Mouse (Mus musculus) MEL (cell line): ENCODE measurements at regions not wholly inside any gene's neighbourhood (a gene's known extent, or its start where the extent isn't known, plus 50 kb on each side); places are given as distances from the start of the nearest gene placed in this dataset.

Experiments
- DNase-seq: peaks from one replicate; pipeline ENCODE4 v3.0.0; 2011; ENCODE audit warnings: low read depth, low spot score
- H3K27ac ChIP-seq: 2 replicates; pipeline ENCODE4 v1.5.1; 2012; ENCODE audit warnings: low read depth, mild to moderate bottlenecking, control low read depth, low read length, moderate library complexity; ENCODE audit not compliant: control insufficient read depth
- H3K27me3 ChIP-seq, 2 experiments: fragments of 150-350 bp in 1 of 2; sonication (generic) in 1 of 2; 2 replicates each; pipeline ENCODE4 v1.6.1; 2012; ENCODE audit warnings: low read length in 2 of 2, mild to moderate bottlenecking in 2 of 2, improper control_type of control experiment in 1 of 2, moderate library complexity in 1 of 2; ENCODE audit not compliant: insufficient read depth in 2 of 2, control insufficient read depth in 1 of 2
- H3K36me3 ChIP-seq, 2 experiments: 2 replicates each; pipeline ENCODE4 v1.6.1; 2012 to 2014; ENCODE audit warnings: low read length in 2 of 2, improper control_type of control experiment in 1 of 2, inconsistent platforms in 1 of 2, mild to moderate bottlenecking in 1 of 2; ENCODE audit not compliant: insufficient read depth in 2 of 2, control insufficient read depth in 1 of 2
- H3K4me1 ChIP-seq, 2 experiments: fragments of 150-350 bp in 1 of 2; sonication (generic) in 1 of 2; 2 replicates each; pipeline ENCODE4 v1.6.1; 2012; ENCODE audit warnings: low read length in 2 of 2, improper control_type of control experiment in 1 of 2, mild to moderate bottlenecking in 1 of 2; ENCODE audit not compliant: insufficient read depth in 2 of 2, control insufficient read depth in 1 of 2
- H3K4me3 ChIP-seq, 2 experiments: fragments of 150-350 bp in 1 of 2; sonication (generic) in 1 of 2; 2 replicates each; pipeline ENCODE4 v1.5.1; 2012; ENCODE audit warnings: low read depth in 2 of 2, low read length in 2 of 2, mild to moderate bottlenecking in 2 of 2, moderate library complexity in 2 of 2, control low read depth in 1 of 2, improper control_type of control experiment in 1 of 2; ENCODE audit not compliant: control insufficient read depth in 1 of 2, insufficient read depth in 1 of 2
- H3K79me2 ChIP-seq: 2 replicates; pipeline ENCODE4 v1.6.1; 2012; ENCODE audit warnings: mild to moderate bottlenecking, low read length, moderate library complexity; ENCODE audit not compliant: control insufficient read depth, poor library complexity, insufficient read depth
- H3K9ac ChIP-seq: 2 replicates; pipeline ENCODE4 v1.6.1; 2012; ENCODE audit warnings: low read depth, mild to moderate bottlenecking, control low read depth, low read length, moderate library complexity; ENCODE audit not compliant: control insufficient read depth, poor library complexity, severe bottlenecking
- H3K9me3 ChIP-seq: fragments of 150-350 bp; sonication (generic); replicated peaks from 2 replicates; pipeline ENCODE4 v1.6.1; 2012; ENCODE audit warnings: mild to moderate bottlenecking, low read length, improper control_type of control experiment, moderate library complexity; ENCODE audit not compliant: insufficient read depth
- BHLHE40 ChIP-seq: IDR thresholded peaks from 2 replicates; pipeline ENCODE4 v1.6.1; 2012; ENCODE audit warnings: low read depth, mild to moderate bottlenecking, inconsistent platforms, low read length, improper control_type of control experiment, borderline replicate concordance
- CHD1 ChIP-seq: IDR thresholded peaks from 2 replicates; pipeline ENCODE4 v1.6.1; 2012; ENCODE audit warnings: low read depth, mild to moderate bottlenecking, inconsistent platforms, low read length, improper control_type of control experiment
- CHD2 ChIP-seq: IDR thresholded peaks from 2 replicates; pipeline ENCODE4 v1.6.1; 2011; ENCODE audit warnings: low read length, improper control_type of control experiment
- CTCF ChIP-seq, 3 experiments: IDR thresholded peaks in 2 of 3; conservative IDR thresholded peaks in 1 of 3; 2 replicates each; pipeline ENCODE4 v1.5.1; 2011 to 2012; ENCODE audit warnings: low read length in 3 of 3, low read depth in 2 of 3, mild to moderate bottlenecking in 2 of 3, improper control_type of control experiment in 1 of 3, inconsistent platforms in 1 of 3, mixed read lengths in 1 of 3, moderate library complexity in 1 of 3; ENCODE audit not compliant: control insufficient read depth in 1 of 3, insufficient read depth in 1 of 3, poor library complexity in 1 of 3, severe bottlenecking in 1 of 3
- E2F4 ChIP-seq: IDR thresholded peaks from 2 replicates; pipeline ENCODE4 v1.6.1; 2011; ENCODE audit warnings: low read depth, low read length, improper control_type of control experiment, borderline replicate concordance
- ELF1 ChIP-seq: IDR thresholded peaks from 2 replicates; pipeline ENCODE4 v1.6.1; 2014; ENCODE audit warnings: low read depth, mild to moderate bottlenecking, inconsistent platforms, low read length, improper control_type of control experiment, moderate library complexity
- EP300 ChIP-seq, 2 experiments: IDR thresholded peaks; 2 replicates each; pipeline ENCODE4 v1.6.1; 2011; ENCODE audit warnings: improper control_type of control experiment in 2 of 2, low read length in 2 of 2, low read depth in 1 of 2, mild to moderate bottlenecking in 1 of 2
- ETS1 ChIP-seq: IDR thresholded peaks from 2 replicates; pipeline ENCODE4 v1.6.1; 2012; ENCODE audit warnings: low read depth, mild to moderate bottlenecking, inconsistent platforms, low read length, improper control_type of control experiment, moderate library complexity
- GATA1 ChIP-seq: IDR thresholded peaks from 2 replicates; pipeline ENCODE4 v1.6.1; 2011; ENCODE audit warnings: low read depth, low read length, improper control_type of control experiment
- HCFC1 ChIP-seq: IDR thresholded peaks from 2 replicates; pipeline ENCODE4 v1.6.1; 2012; ENCODE audit warnings: low read depth, mild to moderate bottlenecking, inconsistent platforms, low read length, improper control_type of control experiment, moderate library complexity
- JUND ChIP-seq: IDR thresholded peaks from 2 replicates; pipeline ENCODE4 v1.6.1; 2011; ENCODE audit warnings: low read depth, mild to moderate bottlenecking, improper control_type of control experiment, low read length
- MXI1 ChIP-seq: IDR thresholded peaks from 2 replicates; pipeline ENCODE4 v1.6.1; 2011; ENCODE audit warnings: mild to moderate bottlenecking, low read depth, low read length, improper control_type of control experiment
- MYB ChIP-seq: IDR thresholded peaks from 2 replicates; pipeline ENCODE4 v1.6.1; 2011; ENCODE audit warnings: mild to moderate bottlenecking, low read depth, low read length, improper control_type of control experiment
- POLR2A ChIP-seq, 2 experiments: IDR thresholded peaks; 2 replicates each; pipeline ENCODE4 v1.6.1; 2011 to 2012; ENCODE audit warnings: low read length in 2 of 2, mild to moderate bottlenecking in 2 of 2, control low read depth in 1 of 2, improper control_type of control experiment in 1 of 2, low read depth in 1 of 2, moderate library complexity in 1 of 2; ENCODE audit not compliant: control insufficient read depth in 1 of 2, insufficient read depth in 1 of 2, poor library complexity in 1 of 2
- POLR2AphosphoS2 ChIP-seq: IDR thresholded peaks from 2 replicates; pipeline ENCODE4 v1.6.1; 2011; ENCODE audit warnings: low read length, improper control_type of control experiment
- POLR2AphosphoS5 ChIP-seq: IDR thresholded peaks from 2 replicates; pipeline ENCODE4 v1.6.1; 2012; ENCODE audit warnings: low read depth, borderline replicate concordance, mild to moderate bottlenecking, inconsistent platforms, low read length, moderate library complexity, mixed read lengths
- RAD21 ChIP-seq: IDR thresholded peaks from 2 replicates; pipeline ENCODE4 v1.6.1; 2011; ENCODE audit warnings: mild to moderate bottlenecking, low read depth, low read length, improper control_type of control experiment
- SMC3 ChIP-seq: IDR thresholded peaks from 2 replicates; pipeline ENCODE4 v1.6.1; 2011; ENCODE audit warnings: low read depth, low read length, improper control_type of control experiment
- TBP ChIP-seq: IDR thresholded peaks from 2 replicates; pipeline ENCODE4 v1.8.0; 2011; ENCODE audit warnings: low read depth, low read length, improper control_type of control experiment
- TCF12 ChIP-seq: IDR thresholded peaks from 2 replicates; pipeline ENCODE4 v1.6.1; 2014; ENCODE audit warnings: low read depth, mild to moderate bottlenecking, inconsistent platforms, low read length, improper control_type of control experiment, moderate library complexity
- UBTF ChIP-seq: IDR thresholded peaks from 2 replicates; pipeline ENCODE4 v1.6.1; 2012; ENCODE audit warnings: low read depth, mild to moderate bottlenecking, inconsistent platforms, low read length, improper control_type of control experiment, moderate library complexity, borderline replicate concordance; ENCODE audit not compliant: insufficient read depth
- USF1 ChIP-seq: IDR thresholded peaks from 2 replicates; pipeline ENCODE4 v1.6.1; 2014; ENCODE audit warnings: low read depth, mild to moderate bottlenecking, inconsistent platforms, low read length, improper control_type of control experiment, moderate library complexity
- USF2 ChIP-seq, 2 experiments: IDR thresholded peaks; 2 replicates each; pipeline ENCODE4 v1.6.1; 2011 to 2012; ENCODE audit warnings: improper control_type of control experiment in 2 of 2, low read length in 2 of 2, borderline replicate concordance in 1 of 2, inconsistent platforms in 1 of 2, low read depth in 1 of 2, mild to moderate bottlenecking in 1 of 2; ENCODE audit not compliant: insufficient read depth in 1 of 2
- ZC3H11A ChIP-seq: IDR thresholded peaks from 2 replicates; pipeline ENCODE4 v1.6.1; 2012; ENCODE audit warnings: low read depth, mild to moderate bottlenecking, inconsistent platforms, low read length, improper control_type of control experiment
- ZKSCAN1 ChIP-seq: IDR thresholded peaks from 2 replicates; pipeline ENCODE4 v1.6.1; 2012; ENCODE audit warnings: low read depth, mild to moderate bottlenecking, inconsistent platforms, low read length, improper control_type of control experiment, moderate library complexity
- ZMIZ1 ChIP-seq: IDR thresholded peaks from 2 replicates; pipeline ENCODE4 v1.6.1; 2012; ENCODE audit warnings: low read depth, mild to moderate bottlenecking, inconsistent platforms, low read length, improper control_type of control experiment, moderate library complexity
- ZNF384 ChIP-seq: IDR thresholded peaks from 2 replicates; pipeline ENCODE4 v1.6.1; 2012; ENCODE audit warnings: low read depth, mild to moderate bottlenecking, inconsistent platforms, low read length, improper control_type of control experiment

GRCm38 (mm10) chr4:137200426-137200825 is 76.9 kb upstream of the Wnt4 start:
- Histone ChIP-seq H3K27me3 (no peaks in the 10 kb centered on the region), H3K79me2 (no peaks in the 10 kb centered on the region), H3K9ac (no peak overlapping the region), H3K27ac (no peak overlapping the region), H3K4me3 (no peak overlapping the region), H3K9me3 (no peaks in the 10 kb centered on the region), H3K36me3 (no peaks in the 10 kb centered on the region), H3K4me1 (no peaks in the 10 kb centered on the region)
- DNase-seq: no peak
- no peak for TF ChIP-seq ZMIZ1
- TF ChIP-seq E2F4: no peak
- TF ChIP-seq POLR2AphosphoS2: no peak
- TF ChIP-seq ZC3H11A: no peak
- TF ChIP-seq ELF1: no peak
- TF ChIP-seq TCF12: no peak
- TF ChIP-seq MXI1: no peak
- no peak for TF ChIP-seq TBP
- no peak for TF ChIP-seq JUND
- no peak for TF ChIP-seq POLR2A (IDR thresholded peaks at IDR 0.05; ENCODE audit: control insufficient read depth in 1 of 2, insufficient read depth in 1 of 2, low read depth in 1 of 2, low read length in 2 of 2, poor library complexity in 1 of 2)
- no peak for TF ChIP-seq BHLHE40
- no peak for TF ChIP-seq ETS1
- no peak for TF ChIP-seq POLR2AphosphoS5
- TF ChIP-seq USF2 (IDR thresholded peaks at IDR 0.05; ENCODE audit: borderline replicate concordance in 1 of 2, insufficient read depth in 1 of 2, low read depth in 1 of 2, low read length in 2 of 2): no peak
- no peak for TF ChIP-seq CTCF (IDR thresholded peaks at IDR 0.05 in 2 of 3, conservative IDR thresholded peaks at IDR 0.05 in 1 of 3; ENCODE audit: control insufficient read depth in 1 of 3, insufficient read depth in 1 of 3, low read depth in 2 of 3, low read length in 3 of 3, poor library complexity in 1 of 3, severe bottlenecking in 1 of 3)
- TF ChIP-seq ZKSCAN1: no peak
- no peak for TF ChIP-seq MYB
- no peak for TF ChIP-seq HCFC1
- no peak for TF ChIP-seq EP300 (IDR thresholded peaks at IDR 0.05; ENCODE audit: low read depth in 1 of 2, low read length in 2 of 2)

GRCm38 (mm10) chr4:137196491-137196974 is 80.8 kb upstream of the Wnt4 start:
- DNase-seq: no peak
- Histone ChIP-seq H3K9me3 (no peaks in the 10 kb centered on the region), H3K79me2 (no peaks in the 10 kb centered on the region), H3K4me1 (no peaks in the 10 kb centered on the region), H3K4me3 (no peak overlapping the region), H3K36me3 (no peaks in the 10 kb centered on the region)
- TF ChIP-seq SMC3 (no peak), TCF12 (no peak), GATA1 (no peak), CHD1 (no peak), ZNF384 (no peak), ZMIZ1 (no peak), CHD2 (no peak), POLR2AphosphoS5 (no peak), BHLHE40 (no peak), UBTF (no peak), USF1 (no peak), E2F4 (no peak), ZC3H11A (no peak), RAD21 (no peak), MYB (no peak)
- TF ChIP-seq, all 39 proteins: peak for 0
- no peak overlapping the region for H3K27ac ChIP-seq
- no peak overlapping the region for H3K9ac ChIP-seq
- H3K27me3 ChIP-seq: no peaks in the 10 kb centered on the region
